Comparison of ENCODE assay signal across 16 mouse cellular contexts in genomic region chr4:49540966-49541365, GRCm38 (mm10). TPM values are rescaled to one million over a fixed set of nuclear protein-coding genes. Genes with fewer than 3 reads are reported as not detected.
"Had no signal": no experiment of that assay in that cellular context is flagged by ENCODE, and none has a peak within 500 bp of the region (broad histone marks: within the 10 kb centered on the region; RNA-seq: fewer than 3 reads in every experiment).

No protein-coding gene starts in this region.

- H3K4me3 ChIP-seq: left cerebral cortex, adult 2 months; limb, embryonic 10.5 days; liver, embryonic 13.5 days; lung, embryonic 15.5 days; megakaryocyte, embryonic 14.5 days; midbrain, embryonic 15.5 days; neural tube, embryonic 12.5 days had no signal

- H3K36me3 ChIP-seq: limb, embryonic 10.5 days; lung, embryonic 15.5 days; midbrain, embryonic 15.5 days; neural tube, embryonic 12.5 days had no signal

- H3K9me3 ChIP-seq: limb, embryonic 10.5 days; liver, embryonic 13.5 days; lung, embryonic 15.5 days; megakaryocyte, embryonic 14.5 days; midbrain, embryonic 15.5 days; neural tube, embryonic 12.5 days had no signal

- ATAC-seq: liver, postnatal 0 days; midbrain, embryonic 15.5 days had no signal

- H3K4me1 ChIP-seq: limb, embryonic 10.5 days; liver, embryonic 13.5 days; lung, embryonic 15.5 days; megakaryocyte, embryonic 14.5 days; midbrain, embryonic 15.5 days; neural tube, embryonic 12.5 days had no signal

- H3K27me3 ChIP-seq: liver, embryonic 13.5 days; lung, embryonic 15.5 days; megakaryocyte, embryonic 14.5 days; midbrain, embryonic 15.5 days; neural tube, embryonic 12.5 days had no signal

- DNase-seq: liver, embryonic 13.5 days; liver, postnatal 0 days; lung, postnatal 14 days; spleen, adult 18-20 months; thymus, adult 18-20 months; thymus, postnatal 14 days had no signal

- H3K27ac ChIP-seq: left cerebral cortex, adult 2 months; limb, embryonic 10.5 days; liver, embryonic 13.5 days; lung, embryonic 15.5 days; macrophage; midbrain, embryonic 15.5 days; neural tube, embryonic 12.5 days had no signal

- H3K4me2 ChIP-seq: liver, embryonic 13.5 days; lung, embryonic 15.5 days; midbrain, embryonic 11.5 days; midbrain, embryonic 15.5 days; neural tube, embryonic 12.5 days had no signal

- H3K9ac ChIP-seq: liver, embryonic 13.5 days; liver, postnatal 0 days; lung, embryonic 15.5 days; midbrain, embryonic 15.5 days; neural tube, embryonic 12.5 days had no signal

RNA-seq across cellular contexts. Expression of gene Aldob, which starts 8.4 kb away (rescaled TPM):
- total RNA-seq: monocyte, adult 5-6 weeks; neutrophil, adult 5-6 weeks had no signal
- polyA plus RNA-seq: limb, embryonic 10.5 days; macrophage; midbrain, embryonic 11.5 days; neural tube, embryonic 12.5 days had no signal

RNA-seq across cellular contexts. Expression of gene Baat, which starts 34.6 kb away (rescaled TPM):
- total RNA-seq: monocyte, adult 5-6 weeks; neutrophil, adult 5-6 weeks had no signal
- polyA plus RNA-seq: lung, embryonic 15.5 days; macrophage; midbrain, embryonic 15.5 days had no signal

RNA-seq across cellular contexts. Expression of gene Tmem246, which starts 56.7 kb away (rescaled TPM):
- total RNA-seq: monocyte, adult 5-6 weeks; neutrophil, adult 5-6 weeks had no signal
- polyA plus RNA-seq: macrophage had no signal
